Mouse (Mus musculus) lung, postnatal 10 days (tissue): ENCODE data around the gene Camta1.

Source experiments
- DNase-seq: peaks from one replicate; pipeline ENCODE4 v3.0.0; 2021

Gene Camta1

DNA sequence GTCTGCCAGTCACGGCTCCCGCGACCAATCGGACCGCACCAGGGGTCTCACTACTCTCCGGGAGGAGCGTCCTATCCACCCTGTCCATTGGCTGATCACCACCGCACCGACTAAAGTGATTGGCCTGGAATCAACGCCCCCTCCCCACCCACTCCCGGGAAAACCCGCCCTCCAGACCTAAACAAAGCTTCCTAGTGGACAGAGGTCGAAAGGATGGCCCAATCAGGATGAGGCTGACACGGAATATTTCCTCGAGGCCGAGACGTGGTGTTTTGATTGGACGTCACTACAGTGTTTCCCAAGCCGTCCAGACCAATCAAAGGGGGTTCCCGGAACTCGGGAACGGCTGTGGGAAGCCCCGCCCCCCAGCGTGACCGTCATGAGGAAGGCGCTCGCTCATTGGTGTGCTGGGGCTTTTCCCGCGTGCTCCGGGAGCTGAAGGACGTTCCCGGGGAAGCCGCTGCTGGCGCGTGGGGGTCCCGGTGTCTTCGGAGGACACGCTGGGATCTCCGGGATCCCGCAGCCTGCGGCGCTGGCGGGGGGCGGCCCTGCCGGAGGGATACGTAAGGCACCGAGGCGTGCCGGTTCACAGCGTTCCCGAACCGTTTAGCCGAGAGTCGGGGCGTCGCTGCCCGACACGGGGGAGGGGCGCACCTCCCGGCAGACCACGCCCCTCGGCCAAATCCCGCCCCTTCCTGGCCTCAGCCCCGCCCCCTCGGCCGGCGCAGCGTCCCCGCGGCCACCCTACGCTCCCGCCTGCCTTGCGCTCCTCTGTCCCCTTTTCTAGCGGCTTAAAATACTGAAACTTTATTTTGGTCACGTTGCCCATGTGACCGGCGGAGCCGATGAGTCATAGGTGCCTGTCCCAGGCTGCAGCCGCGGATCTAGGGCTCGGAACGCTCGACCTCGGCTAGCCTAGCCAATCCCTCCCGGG is at the start of gene Camta1:
TSS of gene Camta1 (minus strand) at position 71 of the 934 bp plus-strand sequence.
- DNase-seq = peak; percentile 99

DNA sequence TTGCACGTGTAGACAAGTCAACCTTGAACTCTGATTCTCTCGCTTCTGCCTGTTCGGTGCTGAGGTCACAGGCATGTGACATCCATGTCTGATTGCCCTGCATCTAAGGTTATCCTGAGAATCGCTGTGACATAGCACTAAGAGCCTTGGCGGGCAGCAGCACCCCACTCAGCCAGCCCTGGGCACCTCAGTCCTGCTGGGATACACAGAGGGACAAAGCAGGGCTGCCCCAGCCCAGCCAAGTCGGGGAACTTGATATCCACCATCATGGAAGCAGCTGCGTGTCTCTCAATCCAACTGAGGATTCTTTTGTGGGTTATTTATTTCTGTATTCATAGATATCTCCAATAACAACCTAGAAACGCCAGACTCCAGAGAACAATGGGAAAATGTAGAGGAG is 47.1 kb upstream of the Camta1 start:
- no peak for DNase-seq

DNA sequence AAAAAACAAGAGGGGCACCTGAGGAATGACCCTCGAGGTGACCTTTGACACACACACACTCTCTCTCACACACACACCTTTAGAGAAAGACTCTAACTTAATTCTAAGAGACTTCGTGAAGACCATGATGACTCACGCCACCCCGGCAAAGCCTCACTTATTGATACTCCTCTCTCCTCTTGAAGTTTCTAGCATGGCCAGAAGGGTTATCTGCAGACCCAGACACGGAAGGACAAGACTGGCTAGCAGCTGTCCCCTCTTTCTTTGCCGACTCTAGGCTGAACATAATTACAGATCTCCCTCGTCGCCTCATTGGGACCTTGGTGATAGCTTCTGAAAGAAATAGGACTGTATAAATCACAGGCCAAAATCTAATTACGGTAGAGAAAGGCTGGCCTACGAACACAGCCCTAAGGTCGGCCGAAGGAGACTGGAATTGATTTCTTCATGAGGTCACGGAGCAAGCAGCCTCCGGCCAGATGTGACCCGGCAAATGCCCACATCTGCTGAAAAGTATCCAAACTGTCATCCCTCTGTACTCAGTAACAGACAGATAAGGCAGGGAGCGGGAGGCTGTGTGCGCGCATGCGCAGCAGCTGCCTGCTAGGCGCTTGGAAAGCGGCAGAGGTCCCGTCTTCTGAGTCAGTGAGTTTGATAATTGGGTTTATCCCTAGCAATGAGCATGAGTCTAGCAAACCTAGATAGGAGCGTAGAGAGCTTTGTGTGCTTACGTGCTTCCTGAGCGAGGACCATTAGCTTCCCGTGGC is 46.1 kb upstream of the Camta1 start:
- DNase-seq = no peak

DNA sequence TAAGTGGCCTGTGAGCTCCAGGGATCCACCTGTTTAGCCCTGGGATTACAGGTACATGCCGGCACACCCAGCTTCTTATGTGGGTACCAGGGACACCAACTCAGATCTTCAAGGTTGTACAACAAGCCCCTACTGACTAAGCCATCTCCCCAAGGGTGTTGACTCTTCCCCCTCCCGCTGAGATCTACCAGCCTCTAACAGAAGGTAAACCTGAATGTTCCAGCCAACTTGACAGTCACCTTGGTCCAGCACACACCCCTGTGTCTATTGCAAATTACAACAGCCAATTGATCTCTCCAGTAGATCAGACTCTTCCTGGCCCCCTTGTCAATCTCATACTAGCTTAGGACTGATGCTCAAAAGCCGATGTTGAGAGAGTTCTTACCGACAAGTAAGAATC is 43.9 kb upstream of the Camta1 start:
- no peak for DNase-seq

DNA sequence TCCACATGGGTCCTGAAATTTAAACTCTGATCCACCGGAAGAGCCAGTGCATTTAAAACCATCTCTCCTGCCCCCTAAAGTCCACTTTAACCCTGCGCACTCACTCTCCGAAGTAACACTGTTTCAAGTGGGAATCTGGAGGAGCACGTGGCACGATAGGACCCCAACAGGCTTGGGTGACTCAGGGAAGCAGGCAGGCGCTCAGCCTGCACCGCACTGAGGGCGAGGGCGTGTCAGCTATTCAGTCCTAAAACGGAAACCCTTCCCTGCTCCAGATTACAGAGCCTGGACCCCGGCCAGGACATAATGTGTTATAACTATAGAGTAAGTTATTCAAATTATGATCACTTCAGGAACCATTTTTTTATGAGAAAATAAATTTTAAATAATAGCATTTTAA is 42.4 kb upstream of the Camta1 start:
- peak; percentile 66 for DNase-seq

DNA sequence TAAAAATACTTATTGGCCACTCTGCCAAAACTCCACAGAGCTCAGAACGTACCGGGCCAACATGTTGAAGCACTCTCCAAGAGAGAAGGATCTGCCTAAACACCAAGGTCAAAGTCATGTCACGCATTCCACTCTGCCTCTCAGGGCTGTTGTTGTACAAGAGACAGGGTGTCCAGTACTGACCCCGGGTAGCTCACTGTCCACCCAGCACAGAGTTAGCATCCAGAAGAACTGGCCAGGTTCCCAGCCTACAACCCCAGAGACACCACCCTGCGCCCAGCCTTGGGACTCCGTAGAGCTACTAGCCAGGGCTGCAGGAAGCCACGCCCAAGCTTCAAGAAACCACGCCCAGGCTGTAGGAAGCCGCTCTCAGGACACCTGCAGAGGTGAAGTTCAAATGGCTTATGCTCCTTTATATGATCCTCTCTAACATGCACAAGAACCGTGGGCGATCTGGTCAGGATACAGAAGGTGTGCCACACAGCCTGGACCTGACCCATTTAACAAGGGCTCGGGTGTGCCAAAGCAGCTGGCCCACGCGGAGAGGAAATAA is 41.1 kb upstream of the Camta1 start:
- DNase-seq = peak; percentile 75

DNA sequence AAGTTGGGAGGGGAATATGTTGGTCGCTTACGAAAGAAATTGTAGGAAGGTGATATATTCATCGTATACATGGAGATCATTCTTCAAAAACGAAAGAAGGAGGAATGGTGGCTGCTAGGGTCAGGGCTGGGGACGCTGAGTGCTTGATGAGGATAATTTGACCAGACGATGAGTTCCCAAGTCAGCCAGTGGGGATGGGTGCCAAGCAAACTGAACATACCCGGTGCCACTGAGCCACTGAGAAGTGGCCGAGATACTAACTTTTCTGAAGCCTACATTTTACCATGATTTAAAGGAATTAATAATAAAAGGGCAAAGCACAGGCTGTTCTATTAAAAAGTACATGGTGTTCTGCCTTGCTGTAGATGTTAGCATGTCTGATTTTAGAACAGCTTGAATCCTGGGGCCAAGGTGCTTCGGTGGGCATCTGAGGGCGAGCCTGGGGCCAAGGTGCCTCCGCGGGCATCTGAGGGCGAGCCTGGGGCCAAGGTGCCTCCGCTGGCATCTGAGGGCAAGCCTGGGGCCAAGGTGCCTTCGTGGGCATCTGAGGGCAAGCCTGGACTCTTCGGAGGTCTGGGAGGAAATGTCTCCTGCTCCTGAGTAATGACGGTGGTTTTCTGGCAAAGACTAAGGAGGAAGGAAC is 40.5 kb upstream of the Camta1 start:
- no peak for DNase-seq

DNA sequence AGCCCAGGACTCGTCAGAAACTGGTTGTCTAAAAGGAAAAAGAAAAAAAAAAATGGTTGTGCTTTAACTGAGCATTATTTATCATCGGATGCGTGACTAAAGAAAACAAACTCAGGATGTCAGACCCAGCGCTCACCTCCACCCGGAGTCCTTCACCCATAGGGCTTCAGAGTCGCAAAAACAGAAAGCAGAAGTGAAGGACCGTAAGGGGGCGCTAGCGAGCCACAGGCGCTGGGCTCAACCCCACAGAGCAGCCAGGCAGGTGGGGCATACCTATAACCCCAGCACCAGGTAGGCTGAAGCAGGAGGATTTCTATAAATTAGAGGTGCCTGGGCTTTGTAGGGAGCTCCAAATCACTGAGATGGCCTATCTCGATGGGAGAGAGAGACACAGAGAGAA is 39.7 kb upstream of the Camta1 start:
- peak; percentile 16 for DNase-seq

DNA sequence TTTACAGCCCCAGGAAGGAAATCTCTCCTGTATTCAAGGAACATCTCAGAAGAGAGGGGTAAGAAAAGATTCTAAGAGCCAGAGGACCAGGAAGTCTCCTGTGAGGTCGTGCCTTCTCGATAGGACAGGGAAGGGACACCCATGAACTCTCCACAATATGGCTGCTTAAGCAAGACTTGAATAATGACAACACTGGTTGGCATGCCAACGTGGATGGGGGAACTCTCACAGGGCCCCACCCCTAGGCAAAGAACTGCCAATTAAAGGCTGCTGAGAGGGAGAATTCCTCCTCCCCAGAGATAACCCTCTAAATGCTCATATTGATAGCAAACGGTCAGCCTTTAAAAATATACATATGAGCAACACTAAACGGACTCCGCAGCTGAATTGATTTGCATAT is 39.1 kb upstream of the Camta1 start:
- no peak for DNase-seq

DNA sequence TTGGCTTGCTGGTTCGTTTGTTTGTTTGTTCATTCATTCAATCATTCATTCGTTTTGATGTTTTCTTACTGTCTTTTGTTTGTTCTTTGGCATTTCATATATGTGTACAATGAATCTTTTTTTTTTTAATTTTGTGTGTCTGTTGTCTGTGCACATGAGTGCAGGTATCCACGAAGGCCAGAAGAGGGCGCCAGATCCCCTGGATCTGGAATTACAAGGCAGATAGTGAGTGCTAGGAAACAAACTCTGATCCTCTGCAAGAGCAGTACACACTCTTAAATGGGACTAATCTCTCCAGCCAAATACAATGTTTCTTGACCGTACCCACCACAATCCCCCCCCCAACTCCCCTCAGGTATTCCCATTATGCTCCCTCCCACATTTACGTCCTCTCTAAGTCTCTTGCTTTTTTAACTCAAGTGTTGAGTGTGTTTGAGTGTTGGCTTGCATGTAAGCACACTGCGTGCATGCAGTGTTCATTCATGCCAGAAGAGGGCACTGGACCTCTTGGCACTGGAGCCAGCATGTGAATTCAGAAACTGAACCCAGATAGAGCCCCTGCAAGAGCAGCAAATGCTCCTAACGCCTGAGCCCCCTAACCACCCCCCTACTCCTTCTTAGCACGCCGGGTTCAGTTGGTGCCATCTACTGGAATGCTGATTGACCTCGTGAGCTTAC is 38.2 kb upstream of the Camta1 start:
- DNase-seq = no peak

DNA sequence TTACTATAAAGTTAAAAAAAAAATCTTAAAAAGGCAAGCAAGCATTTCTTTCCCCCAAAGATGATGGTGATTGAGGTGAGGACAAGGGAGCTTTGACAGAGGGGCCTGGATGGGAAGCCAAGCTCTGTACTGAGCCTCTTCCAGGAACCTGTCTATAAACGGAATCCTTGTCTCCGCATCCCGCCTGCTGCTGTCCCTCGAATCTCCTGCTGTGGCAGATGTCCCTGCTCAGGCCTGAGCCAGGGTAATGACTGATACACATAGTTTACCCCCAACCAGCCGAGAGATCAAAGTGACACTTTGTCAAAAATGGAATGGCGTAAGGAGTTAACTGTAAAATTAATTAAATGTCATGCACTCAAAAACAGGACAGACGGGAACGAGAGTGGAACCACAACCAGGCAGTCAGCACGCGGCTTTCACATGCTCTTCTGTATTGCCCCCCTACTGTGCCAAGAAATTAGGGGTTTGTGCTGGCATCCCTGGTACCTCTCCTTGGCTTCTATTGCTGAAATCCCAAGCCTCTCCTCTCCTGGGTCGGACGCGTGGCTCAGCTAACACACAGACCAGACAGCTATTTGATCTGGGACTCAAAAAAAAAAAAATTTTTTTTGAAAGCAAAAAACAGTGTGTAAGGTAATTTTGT is 37.0 kb upstream of the Camta1 start:
- DNase-seq = peak; percentile 15

DNA sequence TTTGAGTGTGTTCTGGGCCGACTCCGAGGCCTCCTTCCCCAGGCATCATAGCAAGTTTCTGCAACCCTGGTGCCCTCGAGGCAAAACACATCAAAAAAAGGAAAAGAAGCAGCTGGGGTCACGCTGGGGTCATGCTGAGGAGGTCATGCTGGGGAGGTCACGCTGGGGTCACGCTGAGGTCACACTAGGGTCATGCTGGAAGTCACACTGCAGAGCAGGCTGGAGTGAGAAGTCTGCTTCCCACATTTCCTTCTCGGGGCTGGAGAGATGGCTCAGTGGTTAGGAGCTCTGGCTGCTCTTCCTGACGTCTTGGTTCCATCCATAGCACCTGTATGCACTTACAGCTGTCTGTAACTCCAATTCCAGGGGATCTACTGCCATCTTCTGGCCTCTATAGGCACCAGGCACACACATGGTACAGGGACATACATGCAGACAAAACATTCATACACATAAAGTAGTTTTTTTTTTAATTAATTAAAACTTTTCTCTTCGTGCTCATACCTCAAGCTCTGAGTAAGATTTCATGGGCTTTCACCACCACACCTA is 35.5 kb upstream of the Camta1 start:
- DNase-seq = no peak

DNA sequence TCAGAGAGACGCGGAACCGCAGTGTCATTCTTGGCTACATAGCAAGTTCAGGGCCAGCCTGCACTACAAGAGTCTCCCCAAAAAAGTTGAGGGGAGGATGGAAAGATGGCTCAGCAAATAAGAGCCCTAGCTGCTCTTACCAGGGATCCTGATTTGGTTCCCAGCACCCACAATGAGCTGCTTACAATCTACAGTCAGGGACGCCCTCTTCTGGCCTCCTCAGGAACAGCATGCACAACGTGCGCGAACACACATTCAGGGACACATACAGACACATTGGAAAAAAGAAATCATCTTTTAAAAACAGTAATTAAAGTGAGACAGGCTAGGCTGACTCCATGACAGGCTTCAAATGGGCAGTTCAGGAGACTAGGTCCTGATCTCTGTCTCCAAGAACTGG is 33.9 kb upstream of the Camta1 start:
- no peak for DNase-seq

DNA sequence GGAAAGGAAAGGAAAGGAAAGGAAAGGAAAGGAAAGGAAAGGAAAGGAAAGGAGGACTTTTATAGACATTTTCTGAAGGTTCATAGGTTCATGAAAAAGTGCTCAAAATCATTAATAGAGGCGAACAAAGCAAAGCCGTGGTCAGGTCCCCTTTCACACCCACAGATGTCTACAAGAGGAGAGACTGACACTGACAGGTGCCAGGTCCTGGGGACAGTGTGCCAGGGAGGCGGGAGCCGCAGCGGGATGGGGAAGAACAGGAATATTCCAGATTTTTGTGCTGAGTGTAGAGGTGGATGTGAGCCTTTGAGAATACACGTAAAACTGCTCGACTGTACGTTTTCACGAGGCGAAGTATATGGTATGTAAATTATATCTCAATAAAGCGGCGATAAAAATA is 33.2 kb upstream of the Camta1 start:
- DNase-seq = no peak

DNA sequence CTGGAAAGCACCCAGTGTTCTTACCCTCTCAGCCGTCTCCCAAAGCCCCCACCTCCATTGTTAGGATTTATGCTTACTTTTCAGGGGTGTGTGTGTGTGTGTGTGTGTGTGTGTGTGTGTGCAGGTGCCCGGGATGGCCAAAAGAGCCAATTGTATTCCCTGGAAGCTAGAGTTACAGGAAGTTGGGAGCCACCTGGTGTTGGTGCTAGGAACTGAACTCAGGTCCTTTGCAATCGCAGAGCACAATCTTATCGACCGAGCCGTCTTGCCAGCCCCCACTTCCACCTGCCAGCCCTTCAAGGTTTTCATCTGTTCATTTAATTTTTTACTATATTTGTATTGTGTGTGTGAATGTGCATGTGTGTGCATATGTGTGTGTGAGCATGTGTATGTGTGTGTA is 31.6 kb upstream of the Camta1 start:
- peak; percentile 12 for DNase-seq

DNA sequence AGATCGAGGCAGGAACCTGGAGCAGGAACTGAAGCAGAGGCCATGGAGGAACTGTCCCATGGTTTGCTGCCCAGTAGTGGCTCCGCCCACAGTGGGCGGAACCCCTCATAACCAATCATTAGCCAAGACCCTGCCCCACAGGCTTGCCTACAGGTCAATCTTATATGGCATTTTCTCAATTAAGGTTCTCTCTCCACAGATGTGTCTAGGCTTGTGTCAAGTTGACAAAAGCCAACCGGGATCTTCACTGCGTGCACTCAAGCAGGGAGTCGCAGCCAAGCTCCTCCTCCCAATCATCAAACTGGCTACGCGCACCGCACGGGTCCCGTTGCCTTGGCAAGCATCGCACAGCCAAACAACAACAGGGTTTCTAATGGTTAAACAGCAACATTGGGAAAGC is 19.9 kb upstream of the Camta1 start:
- no peak for DNase-seq

DNA sequence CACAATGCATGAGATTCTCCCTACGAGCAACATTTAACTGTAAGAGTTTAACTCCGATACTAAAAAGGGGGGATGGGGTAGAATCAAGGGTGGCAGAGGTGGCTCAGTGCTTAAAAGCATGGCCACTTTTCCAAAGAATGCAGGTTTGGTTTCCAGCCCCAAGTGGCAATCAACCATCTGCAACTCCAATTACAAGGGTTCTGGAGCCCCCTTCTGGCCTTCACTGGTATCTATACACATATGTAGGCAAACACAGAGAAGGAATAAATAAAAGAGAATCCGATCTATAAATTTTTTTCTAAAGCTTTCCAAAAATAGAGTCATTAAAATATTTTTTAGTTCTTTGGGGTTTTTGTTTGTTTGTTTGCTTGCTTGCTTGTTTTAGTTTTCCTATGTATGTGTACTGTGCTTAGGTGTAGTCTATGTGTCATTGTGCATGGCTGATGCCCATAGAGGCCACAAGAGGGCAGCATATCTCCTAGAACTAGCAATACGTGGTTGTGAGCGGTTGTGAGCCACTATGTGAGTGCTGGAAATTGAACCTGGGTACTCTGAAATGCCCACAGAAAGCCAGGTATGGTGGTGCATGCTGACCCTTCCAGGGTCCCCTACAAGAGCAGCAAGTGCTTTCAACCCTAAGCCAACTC is 18.5 kb upstream of the Camta1 start:
- no peak for DNase-seq

DNA sequence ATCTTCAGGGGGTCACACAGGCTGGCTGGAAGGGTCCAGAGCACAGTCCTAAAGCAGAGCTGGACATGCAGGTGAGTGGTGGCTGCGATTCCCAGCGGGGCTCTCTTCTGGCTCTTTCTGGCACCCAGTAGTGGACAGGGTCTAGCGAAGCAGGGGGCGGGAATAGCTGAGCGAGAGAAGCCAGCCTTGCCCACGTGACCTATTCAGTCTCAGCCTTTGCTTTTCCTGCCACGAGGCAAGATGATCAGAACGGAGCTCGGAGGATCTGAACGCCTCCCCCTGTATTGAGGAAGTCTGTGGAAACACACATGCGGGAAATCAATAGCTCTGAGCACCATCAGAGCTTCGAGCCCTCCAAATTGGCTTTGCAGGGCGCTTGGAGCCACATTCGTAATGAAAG is 14.7 kb upstream of the Camta1 start:
- no peak for DNase-seq

DNA sequence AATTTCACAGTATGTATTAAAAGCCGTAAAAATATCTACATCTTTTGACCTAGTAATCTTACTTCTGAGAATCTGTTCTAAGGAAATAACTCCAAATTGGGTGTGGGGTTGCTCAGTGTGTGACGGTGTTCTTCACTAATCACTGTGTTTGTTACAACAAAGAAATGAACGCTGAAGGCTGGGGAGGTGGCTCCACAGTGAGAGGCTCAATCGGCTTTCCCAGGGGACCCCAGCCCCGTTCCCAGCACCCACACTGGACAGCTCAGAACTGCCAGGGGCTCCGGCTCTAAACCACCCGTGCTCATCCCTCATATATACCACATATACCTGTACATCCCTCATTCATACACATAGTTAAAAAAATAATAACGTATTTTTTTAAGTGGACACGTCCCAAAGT is 1.8 kb upstream of the Camta1 start:
- no peak for DNase-seq

DNA sequence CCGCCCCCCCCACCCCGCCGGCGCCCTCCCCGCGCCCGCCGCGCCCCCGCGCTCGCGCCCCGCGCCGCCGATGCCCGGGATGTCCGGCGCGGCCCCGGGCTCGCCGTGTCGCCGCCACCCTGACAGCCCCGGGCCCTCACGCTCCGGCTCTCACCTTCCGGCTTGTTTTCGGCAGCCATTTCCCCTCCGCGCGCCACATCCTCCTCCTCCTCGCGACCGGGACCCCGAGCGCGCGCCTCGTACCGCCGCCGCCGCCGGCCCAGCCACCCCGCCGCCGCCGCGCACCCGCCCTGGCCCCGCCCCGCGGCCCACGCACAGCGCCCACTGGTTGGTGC is 238 bp downstream of the Camta1 start:
- no peak for DNase-seq
